Mouse (Mus musculus) C2C12 (cell line): ENCODE measurements at regions not wholly inside any gene's neighbourhood (a gene's known extent, or its start where the extent isn't known, plus 50 kb on each side); places are given as distances from the start of the nearest gene placed in this dataset.

ENCODE experiments used
- CEBPB ChIP-seq: IDR thresholded peaks from one replicate; pipeline ENCODE4 v1.6.1; 2011; ENCODE audit warnings: low read depth, mild to moderate bottlenecking, control low read depth, moderate library complexity
- CTCF ChIP-seq: IDR thresholded peaks from one replicate; pipeline ENCODE4 v1.5.1; 2011; ENCODE audit not compliant: control insufficient read depth, insufficient read depth, insufficient read length
- MAX ChIP-seq: IDR thresholded peaks from one replicate; pipeline ENCODE4 v1.6.1; 2011; ENCODE audit warnings: mild to moderate bottlenecking, control low read depth
- MYOD1 ChIP-seq: IDR thresholded peaks from one replicate; pipeline ENCODE4 v1.6.1; 2011; ENCODE audit warnings: low read depth; ENCODE audit not compliant: control insufficient read depth, insufficient read length
- MYOG ChIP-seq: IDR thresholded peaks from one replicate; pipeline ENCODE4 v1.6.1; 2011; ENCODE audit not compliant: control insufficient read depth, insufficient read length; ENCODE audit errors: extremely low read depth
- USF1 ChIP-seq: IDR thresholded peaks from one replicate; pipeline ENCODE4 v1.6.1; 2011; ENCODE audit warnings: low read depth, mild to moderate bottlenecking, control low read depth, moderate library complexity

GRCm38 (mm10) chr7:61683080-61683479, 663.3 kb upstream of the Ndn start:
- TF ChIP-seq CTCF: no peak
- TF ChIP-seq MYOG: no peak
- no peak for TF ChIP-seq MYOD1
- no peak for TF ChIP-seq MAX
- TF ChIP-seq CEBPB: no peak
- no peak for TF ChIP-seq USF1
